Mouse (Mus musculus): ENCODE measurements around the gene H2-DMb1. TPM values are rescaled to one million over a fixed set of nuclear protein-coding genes. Genes with fewer than 3 reads are reported as not detected.

H2-DMb1 gene
- total RNA-seq (2021): 1 to 10 TPM; 1.4 to 1.8 TPM
- long read RNA-seq, experiment 1, partial matches to known transcripts: 0 of 1 reads
- long read RNA-seq, experiment 1, other reads (novel, unspliced or antisense): 0 of 1 reads
- long read RNA-seq, experiment 2, partial matches to known transcripts: 0 of 4 reads
- long read RNA-seq, experiment 2, other reads (novel, unspliced or antisense): 0 of 4 reads

DNA sequence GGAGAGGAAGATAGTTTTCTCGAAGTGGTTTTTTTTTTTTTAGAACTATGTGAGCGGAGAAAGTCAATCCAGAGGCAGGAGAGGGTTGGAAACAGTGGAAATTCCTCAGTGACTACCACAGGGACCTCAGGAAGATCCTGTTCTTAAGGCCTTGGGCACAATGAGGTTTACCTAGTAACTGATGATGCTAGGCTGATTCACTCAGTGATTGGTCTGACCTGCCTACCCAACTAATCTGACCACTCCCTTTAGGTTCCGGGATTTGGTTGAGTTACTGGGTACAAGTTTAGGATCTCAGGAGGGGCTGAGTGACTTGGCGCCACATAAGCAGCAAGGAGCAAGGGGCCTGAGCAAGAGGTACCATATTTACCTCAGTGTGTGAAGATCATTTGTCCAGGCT lies at the start of gene H2-DMb1:
Gene H2-DMb1, plus strand, starts transcription at position 150 of the 400 bp plus-strand sequence.
- no peak for DNase-seq

DNA sequence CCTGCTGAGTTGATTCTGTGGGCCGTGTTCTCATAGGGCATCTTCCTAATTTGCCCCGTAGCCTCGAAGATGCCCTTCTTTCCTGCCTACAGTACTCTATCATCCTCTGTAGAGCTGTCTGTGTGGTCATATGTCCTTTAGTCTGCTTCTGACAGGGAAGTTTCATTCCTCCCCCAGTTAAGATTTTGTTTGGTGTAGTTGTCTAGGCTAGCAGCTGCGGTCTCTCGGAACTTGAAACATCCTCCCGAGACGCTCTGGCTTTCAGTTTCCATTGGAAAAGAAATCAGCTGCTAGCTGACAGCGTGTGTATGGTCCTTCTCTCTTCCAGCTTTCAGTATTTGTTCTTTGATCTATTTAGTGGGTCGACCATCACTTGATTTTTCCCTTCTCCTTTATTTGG lies 48.1 kb upstream of the H2-DMb1 start:
- no peak for DNase-seq

DNA sequence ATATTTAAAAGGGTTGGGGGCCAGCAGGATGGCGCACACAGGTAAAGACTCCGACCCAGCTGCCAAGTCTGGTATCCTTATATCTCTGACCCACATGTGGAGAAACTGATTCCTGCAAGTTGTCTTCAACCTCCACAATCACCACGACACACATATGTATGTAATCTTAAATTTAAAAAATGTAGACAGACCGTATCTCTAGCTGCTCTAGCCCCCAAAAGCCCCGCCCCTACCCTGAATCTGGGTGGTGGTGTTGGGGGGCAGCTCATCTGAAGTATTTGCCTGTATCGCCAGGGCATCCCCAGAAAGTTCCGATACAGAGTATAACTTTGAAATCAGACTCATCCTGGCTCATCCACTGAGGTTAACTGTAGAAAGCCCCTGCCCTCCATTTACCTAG lies 46.3 kb upstream of the H2-DMb1 start:
- no peak for DNase-seq

DNA sequence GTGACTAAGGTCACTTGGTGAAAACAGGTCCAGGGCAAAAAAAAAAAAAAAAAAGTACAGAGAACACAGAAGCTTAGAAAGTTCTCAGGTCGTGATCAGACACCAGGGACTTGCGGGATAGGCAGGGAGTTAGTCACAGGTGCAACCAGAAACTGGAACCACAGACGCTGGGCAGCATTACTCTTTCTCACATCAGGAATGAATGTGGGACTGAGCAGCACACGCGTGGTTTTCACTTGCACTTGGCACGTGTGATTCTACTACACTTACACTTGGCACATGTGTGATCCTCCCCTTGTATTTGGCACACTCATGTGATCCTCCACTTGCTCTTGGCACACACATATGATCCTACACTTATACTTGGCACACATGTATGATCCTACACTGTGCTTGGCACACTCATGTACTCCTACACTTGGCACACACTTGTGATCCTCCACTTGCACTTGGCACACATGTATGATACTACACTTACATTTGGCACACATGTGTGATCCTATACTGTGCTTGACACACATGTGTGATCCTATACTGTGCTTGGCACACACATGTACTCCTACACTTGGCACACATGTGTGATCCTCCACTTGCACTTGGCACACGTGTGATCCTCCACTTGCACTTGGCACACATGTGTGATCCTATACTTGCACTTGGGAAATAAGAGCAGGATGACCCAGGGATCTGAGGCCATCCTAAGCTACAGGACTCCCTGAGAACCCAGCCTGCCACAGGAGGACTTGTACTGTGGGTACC lies 45.6 kb upstream of the H2-DMb1 start:
- no peak for DNase-seq

DNA sequence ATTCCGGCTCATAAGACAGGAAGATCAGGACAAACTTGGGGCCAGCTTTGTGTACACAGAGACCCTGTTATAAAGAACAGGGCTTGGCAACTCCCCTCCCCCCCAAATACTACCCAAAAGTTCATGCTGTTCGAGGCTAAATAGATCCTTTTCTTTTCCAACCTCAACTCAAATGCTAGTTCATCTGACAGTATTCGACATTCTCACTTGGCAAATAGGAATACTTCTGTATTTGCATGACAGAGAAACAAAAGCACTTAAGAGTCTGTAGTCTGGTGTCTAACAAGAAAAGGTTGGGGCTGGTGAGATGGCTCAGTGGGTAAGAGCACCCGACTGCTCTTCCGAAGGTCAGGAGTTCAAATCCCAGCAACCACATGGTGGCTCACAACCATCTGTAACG lies 44.4 kb upstream of the H2-DMb1 start:
- DNase-seq: no peak

DNA sequence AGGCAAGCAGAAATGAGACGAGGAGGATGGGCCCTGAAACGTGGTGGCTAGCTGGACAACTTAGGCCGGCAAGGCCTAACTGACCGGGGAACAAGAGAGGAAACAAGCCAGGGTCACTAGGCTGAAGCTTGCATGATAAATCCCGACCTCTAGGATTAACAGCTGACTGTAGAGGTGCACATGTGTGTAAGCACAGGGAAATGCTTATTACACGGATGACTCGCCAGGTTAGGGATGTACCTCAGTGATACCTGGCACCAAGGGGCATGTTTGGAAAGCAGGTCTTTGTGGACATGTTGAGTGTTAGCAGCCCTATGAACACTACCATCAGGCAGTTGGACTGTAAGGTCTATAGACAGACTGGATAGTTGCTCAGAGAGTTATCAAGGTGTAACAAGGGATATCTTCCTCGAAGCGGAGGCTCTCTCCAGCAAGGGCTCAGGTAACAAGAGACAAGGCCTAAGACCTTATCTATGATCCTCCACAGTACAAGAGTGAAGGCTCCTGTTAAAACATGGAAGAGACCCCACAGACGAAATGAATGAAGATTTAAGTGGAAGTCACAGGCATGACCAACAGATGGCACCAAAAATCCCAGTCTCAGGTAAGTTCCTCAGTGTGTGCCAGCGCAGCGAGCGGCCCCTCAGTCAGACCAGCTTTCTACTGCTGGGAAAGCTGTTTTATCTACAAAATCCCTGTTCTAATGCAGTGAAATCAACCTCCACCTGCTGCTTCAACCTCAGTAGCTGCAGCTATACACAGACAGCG lies 43.6 kb upstream of the H2-DMb1 start:
- DNase-seq: no peak

DNA sequence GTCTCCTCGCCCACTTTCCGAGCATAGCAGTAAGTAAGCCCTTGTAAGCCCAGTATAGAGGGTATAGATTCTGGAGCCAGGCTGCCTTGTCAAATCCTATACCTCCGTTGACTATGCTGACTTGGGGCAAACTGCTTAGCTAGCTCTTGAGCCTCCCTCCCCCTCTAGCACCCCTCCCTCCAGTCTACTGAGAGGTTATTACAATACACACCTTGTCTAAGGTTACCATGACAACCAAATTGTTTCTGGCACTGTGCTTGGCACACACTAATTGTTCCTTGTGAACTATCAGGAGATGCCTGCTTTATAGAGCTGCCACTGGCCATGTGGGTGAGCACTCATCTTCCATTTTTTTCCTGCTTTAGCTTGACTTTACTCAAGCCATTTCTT lies 43.1 kb upstream of the H2-DMb1 start:
- no peak for DNase-seq

DNA sequence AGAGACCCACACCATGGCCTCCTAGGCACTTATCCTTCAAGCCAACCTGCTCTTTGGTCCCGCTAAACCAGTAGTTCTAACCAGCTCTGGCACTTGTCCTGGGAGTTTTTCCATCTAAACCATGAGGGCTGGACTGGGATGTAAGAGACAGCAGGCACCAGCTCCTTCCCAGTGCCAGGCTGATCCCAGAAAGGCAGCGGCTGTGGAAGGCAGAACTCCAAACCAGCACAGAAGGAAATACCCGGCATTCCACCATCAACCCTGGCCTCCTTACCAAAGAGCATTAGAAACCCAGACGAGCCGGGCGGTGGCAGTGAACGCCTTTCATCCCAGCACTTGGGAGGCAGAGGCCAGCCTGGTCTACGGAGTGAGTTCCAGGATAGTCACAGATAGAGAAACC lies 42.6 kb upstream of the H2-DMb1 start:
- no peak for DNase-seq

DNA sequence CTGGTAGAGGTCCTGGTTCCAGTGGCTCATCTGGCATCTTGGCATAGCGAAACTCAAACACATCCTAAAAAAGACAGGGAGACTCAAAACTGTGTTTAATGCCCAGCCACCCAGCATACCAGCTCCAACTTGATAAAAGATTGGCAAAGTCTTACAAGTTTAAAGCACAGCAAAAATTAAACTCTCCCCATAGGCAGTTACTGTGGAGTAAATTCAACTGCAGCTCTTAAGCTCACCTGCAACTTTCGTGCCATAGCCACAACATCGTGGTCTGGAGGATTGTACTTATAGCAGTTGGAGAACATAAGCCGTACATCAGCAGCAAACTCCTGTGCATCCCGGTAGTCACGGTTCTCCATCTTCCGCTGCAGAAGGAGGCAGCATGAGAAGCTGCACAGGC lies 38.8 kb upstream of the H2-DMb1 start:
- DNase-seq: no peak

DNA sequence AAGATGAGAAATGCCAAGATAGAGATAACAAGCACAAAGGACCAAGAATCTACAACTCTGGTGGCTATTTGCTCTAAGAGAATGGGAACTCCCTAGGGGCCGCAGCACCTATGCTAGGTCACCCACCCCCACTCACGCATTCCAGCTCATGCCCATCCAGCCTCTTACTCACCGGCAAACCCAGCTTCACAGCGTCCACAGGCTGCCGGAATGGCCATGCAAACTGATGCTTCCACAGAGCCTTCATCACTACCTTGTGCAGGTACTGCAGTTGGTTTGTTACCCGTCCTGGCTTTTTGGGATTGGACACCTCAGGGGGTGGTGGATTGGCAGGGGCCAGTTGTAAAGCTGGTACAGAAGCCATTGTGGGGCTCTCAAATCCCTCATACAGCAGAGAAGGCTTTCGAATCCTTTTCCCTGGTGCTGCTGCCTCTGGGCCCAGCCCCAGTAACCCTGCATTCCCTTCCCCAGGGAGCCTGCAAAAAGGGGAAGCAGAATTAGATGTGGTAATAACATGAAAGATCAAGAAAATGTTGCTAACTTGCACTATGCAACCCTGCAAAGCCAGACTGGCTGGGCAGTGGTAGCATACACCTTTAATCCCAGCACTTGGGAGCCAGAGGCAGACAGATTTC lies 36.0 kb upstream of the H2-DMb1 start:
- no peak for DNase-seq

DNA sequence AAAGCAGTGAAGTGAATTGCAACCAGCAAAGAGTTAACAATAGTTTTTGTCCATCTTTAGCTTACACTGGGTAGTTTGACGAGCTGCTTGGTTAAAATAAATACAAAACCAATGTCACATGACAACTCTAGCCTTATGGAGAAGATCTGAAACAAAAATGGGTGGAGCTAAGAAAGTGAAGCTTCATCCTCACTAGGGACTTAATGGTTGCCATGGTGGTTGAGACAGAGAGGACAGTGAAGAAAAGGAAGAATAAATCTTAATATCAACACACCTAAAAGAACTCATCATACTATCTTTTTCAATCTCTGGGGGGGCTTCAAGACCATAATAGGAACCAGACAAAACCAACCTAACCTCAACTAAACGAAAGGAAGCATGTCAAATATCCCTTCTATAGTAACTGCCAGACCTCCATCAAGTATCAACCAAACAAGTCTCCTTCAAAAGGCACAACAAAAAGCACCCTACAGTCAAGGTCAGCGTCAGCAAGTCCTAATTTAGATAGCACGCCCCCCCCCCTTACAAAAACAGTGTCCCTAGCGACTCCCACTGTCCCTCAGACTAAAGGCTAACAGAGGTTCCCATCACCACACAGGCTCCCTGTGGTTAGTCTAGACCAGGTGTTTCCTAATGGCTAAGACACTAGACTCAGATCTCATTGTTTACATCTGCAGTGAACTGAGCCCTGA lies 35.3 kb upstream of the H2-DMb1 start:
- DNase-seq: no peak

DNA sequence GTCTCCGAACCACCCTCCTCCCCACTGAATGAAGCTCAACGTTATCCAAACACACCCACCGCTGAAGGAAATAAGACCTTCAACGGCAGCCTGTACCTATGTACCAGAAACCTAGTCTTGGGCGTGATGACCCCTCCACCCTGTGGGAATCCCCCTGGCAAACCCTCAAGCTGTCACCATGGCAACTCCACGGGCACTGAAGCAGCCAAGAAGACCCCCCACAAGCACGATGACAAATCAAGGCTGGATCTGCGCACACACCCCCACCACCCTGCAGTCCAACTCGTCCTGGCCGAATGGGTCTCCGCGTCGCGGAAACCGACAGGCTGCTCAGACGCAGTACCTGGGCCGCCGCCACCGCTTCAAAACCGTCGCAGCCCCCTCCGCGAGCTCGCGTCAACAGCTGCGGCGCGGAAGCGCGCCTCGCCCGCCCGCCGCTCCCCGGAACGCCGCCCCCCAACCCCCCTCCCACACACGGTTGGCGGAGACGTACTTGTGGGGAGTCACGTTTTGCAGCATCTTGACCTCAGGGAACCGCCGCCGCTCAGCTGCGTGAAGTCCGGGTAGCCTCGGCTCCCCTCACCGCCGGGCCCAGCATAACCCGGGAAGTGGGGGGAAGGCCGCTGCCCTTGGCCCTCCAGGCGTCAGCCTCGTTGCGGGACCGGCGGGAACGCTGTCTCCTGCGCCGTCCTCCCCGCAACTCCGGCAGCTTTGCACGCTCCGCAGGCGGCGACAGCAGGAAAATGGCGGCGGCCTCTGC lies 34.6 kb upstream of the H2-DMb1 start:
- DNase-seq: peak; percentile 55

DNA sequence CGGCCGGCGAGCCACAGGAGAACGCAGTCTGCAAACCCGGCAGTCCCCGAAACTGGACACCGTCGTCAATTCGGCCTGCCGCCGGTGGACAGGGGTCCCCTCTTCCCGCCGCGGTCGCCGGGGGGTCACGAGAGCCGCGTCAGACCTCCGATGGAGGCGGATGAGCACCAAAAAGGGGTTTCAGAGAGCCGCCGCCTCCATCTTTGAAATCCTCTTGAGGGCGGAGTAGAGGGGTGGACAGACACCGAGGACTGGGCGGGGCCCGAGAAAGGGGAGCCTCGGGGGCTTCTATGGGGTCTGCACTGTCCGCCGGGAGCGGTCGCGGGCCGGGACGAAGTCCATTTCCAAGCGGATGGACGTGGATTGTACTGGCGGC lies 34.0 kb upstream of the H2-DMb1 start:
- no peak for DNase-seq

DNA sequence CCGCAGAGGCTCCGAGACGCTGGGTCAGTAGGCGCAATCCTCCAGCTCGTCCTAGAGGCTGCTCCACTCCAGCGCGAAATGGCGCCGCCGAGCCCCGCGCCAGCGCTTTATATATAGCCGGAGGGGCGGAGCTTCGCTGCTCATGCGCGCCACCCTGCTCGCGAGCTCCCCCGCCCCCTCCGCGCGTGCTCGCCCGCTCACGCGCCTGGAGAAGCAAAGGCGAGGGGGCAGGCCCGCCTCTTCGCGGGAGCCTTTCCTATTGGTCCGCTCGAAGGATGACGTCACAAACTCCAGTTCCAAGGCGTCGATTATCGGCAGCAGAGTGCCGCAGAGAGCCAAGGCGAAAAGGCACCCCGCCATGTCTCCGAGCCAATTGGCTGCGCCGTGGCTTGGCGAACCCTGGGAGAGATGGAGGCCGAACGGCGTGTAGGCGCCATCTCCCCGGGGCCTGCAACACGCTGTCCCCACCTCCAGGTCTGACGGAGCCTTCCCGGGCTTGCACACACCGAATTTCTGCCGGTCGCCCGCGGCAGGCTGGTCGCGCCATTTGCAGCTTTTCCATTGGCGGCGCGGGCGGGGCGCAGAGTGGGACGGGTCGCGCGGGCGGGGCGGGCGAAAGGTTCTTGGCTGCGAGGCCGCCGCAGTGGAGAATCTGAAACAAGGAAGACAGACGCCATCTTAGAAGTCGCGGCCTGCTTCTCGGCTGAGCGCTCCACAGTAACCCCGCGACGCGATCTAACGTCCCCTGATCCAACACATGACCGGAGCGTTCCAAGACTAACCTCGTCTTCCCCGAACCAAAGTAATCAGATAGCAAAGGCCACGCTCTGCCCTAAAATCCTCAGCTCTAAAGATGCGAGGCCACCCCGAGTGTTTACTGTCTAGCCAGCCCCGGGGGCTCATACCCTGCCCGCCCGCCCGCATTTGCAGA lies 33.4 kb upstream of the H2-DMb1 start, which contains the start of gene H2-DMa:
Gene H2-DMa, plus strand, starts transcription at position 293 of the 931 bp plus-strand sequence.
- DNase-seq: peak; percentile 98

DNA sequence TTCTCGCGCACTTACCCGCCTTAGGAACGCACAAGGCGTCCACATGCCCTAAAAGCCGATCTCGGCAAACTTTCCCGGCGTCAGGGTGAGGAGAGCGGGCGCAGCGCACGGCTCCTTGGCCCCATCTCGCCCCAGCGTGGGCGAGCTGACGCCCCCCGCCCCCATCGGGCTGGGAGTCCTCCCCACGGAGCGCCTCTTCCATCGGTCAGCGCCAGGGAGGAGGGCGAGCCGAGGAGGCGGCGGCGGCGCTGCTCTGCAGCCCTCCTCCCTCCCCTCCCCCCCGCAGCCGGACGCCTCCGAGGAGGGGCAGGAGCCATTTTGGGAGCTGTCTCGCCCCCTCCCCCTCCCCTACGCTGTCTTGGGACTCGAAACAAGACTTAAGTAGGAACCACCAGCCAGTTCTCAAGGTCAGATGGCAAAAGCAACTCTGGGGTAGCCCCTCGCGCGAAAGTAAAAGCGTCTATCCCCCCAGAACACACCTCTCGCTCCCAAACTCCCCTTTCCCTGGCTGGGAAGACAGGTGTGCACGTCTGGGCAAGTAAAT lies 32.6 kb upstream of the H2-DMb1 start:
- DNase-seq: peak; percentile 90

DNA sequence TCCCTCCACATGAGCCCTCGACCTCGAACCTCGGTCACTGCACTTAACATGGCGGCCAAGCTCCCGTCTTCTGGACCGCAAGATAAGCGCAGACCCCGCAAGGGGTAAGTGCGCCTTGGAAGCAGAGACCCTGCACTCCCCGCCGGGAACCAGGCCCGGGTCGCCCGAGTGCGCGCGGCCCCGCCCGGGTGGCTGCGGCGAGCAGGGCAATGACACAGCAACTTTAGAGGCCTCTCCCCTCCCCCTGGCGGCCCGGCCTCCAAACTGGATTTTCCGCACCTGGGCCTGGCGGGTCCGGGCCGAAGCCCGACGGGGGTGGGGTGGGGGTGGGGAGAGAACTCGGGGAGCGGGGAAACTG lies 32.1 kb upstream of the H2-DMb1 start:
- DNase-seq: peak; percentile 87

DNA sequence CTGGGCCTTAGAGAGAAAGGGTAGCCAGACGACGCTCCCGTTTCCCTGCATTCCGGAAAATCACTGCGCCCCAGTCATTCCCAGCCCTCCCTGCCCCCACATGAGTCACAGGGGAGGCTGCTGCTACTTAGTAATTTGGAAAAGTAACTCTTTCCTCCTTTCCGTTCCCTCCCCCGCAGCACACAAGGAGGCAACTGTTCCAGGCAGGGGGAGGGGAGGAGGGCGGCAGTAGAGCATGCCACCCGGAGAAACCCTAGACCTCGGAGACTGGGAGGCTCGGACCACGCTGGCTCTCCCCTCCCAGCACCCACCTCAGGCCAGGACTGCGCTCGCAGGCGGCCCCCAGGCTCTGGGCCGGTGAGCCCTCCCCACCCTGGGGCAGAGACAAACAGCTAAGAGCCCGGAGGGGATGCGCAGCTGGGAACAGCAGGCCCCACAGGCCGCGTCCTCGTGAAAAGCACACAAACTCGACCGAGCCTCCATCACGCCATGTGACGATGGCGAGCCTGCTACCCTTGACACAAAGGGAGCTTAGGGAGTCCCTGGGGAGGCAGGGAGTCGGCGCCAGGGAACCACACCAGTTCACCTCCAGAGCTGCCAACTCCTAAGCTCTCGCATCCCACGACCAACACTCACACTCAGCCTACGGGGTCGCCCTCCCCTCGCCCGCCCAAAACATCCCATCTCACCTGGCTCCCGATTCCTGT lies 31.5 kb upstream of the H2-DMb1 start:
- DNase-seq: peak; percentile 79

DNA sequence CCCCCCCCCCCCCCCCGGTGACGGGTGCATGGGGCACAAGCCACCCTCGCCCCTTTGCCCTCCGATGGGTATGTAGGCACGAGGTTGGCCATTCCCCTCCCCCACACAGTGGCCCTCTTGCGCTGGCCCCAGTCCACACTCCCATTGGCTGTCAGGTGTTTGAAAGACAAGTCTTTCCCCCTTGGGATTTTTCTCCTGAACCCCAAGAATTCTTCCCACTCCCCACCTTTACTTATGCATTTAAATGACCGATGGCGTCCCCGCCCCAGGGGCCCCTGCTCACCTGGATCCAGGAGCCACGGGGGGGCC lies 31.0 kb upstream of the H2-DMb1 start:
- DNase-seq: peak; percentile 69

DNA sequence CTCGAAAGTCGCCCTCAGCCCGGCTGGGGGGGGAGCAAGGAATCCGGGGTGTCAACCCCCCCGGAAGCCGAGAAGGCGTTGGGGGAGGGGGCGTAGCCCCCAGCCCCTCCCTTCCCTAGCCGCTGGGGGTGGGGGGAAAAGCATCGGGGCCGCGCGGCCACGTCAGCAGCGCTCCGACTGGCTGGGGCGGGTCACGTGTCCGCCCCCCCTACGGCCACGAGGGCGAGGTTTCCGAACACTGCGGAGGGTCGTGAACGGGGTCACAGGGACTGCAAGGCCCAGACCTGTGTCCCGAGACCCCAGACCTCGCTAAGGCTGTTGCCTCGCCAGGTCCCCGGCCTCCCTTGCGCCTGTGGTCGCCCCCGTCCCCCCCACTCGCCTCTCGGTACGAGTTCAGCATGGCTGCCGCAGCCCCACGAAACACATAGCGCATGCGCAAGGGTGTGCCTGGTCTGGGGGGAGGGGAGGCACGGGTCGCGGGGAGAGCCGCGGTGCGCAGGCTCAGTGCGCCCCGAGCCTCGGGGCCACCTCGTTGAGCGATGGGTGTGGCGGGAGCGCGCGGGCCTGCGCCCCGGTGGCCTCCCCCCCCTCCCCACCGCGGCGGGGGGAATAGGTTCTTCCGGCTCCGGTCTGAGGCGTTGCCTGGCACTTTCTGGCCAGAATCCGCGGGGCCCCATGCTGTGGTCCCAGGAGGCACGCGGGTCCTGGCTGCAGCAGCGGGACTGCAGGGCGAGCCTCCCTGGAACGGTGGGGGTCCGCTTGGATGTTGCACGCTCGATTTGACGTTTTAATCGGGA lies 30.5 kb upstream of the H2-DMb1 start, which contains the start of gene Brd2:
Gene Brd2, minus strand, starts transcription at position 447 of the 797 bp plus-strand sequence.
- DNase-seq: peak; percentile 96
